Mouse (Mus musculus) E14TG2a.4 (cell line): Measurements from ENCODE around the gene Furin.

ENCODE experiments used
- CTCF ChIP-seq: conservative IDR thresholded peaks from 2 replicates; pipeline ENCODE4 v1.5.1; 2014; ENCODE audit warnings: low read length
- NANOG ChIP-seq: IDR thresholded peaks from 2 replicates; pipeline ENCODE4 v1.6.1; 2014; ENCODE audit warnings: borderline replicate concordance, low read length, mixed read lengths
- POU5F1 ChIP-seq: IDR thresholded peaks from 2 replicates; pipeline ENCODE4 v1.6.1; 2014; ENCODE audit warnings: low read length, borderline replicate concordance

DNA sequence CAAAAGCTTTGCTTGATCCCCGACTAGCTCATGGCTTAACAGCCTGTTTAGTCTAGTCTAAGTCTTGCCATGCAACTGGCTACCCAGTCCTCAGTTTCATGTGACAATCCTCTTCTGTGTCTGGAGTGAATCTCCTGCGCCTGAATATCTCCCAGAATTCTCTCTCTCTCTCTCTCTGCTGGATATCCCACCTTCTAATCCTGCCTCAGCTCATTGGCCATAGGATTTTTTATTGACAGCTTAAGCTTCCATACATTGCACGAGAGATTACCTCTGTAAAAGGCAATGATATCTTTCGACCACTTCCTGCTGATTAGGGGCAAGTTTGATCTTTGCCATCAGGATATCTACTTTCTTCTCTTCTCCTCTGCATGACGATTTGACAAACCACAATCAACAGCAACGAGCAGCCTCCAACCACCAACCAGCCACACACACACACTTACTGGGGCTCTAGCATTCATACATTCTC lies 44.4 kb upstream of the Furin start:
- TF ChIP-seq POU5F1 = no peak
- no peak for TF ChIP-seq CTCF
- TF ChIP-seq NANOG = no peak
